Mouse (Mus musculus): Measurements from ENCODE around the gene Cyp1b1. TPM values are rescaled to one million over a fixed set of nuclear protein-coding genes. Genes with fewer than 3 reads are reported as not detected.

The Cyp1b1 gene
- polyA plus RNA-seq, 1 experiment from 2014 or later, result 6.1 TPM

DNA sequence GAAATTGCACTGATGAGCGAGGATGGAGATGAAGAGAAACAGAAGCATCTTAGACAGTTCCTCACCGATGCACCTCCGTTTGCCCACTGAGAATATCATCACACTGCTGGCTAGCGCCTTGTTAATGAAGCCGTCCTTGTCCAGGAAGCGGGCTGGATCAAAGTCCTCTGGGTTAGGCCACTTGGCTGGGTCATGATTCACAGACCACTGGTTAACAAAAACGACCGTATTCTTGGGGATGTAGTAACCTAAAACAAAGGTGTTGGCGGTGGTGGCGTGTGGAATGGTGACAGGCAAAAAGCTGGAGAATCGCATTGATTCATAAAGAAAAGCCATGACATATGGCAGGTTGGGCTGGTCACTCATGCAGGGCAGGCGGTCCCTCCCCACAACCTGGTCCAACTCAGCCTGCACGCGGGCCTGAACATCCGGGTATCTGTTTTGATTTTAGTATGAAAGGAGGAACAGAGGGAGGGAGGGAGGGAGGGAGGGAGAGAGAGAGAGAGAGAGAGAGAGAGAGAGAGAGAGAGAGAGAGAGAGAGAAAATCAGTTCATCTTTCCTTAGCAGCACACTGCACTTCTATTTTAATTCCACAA is 4.5 kb downstream of the Cyp1b1 start:
- Histone ChIP-seq H3K27me3 (ENCODE audit: insufficient read depth, poor library complexity, severe bottlenecking) (peaks cover 67% of the 10 kb centered on the region), H3K9me3 (no peaks in the 10 kb centered on the region), H3K4me3 (no peak overlapping the region), H3K36me3 (no peaks in the 10 kb centered on the region), H3K27ac (no peak overlapping the region), H3K4me1 (peaks cover 33% of the 10 kb centered on the region)
- DNase-seq (ENCODE audit: low spot score), result no peak
- WGBS, result 24% methylated on average over 15 of the region's 15 CpGs

DNA sequence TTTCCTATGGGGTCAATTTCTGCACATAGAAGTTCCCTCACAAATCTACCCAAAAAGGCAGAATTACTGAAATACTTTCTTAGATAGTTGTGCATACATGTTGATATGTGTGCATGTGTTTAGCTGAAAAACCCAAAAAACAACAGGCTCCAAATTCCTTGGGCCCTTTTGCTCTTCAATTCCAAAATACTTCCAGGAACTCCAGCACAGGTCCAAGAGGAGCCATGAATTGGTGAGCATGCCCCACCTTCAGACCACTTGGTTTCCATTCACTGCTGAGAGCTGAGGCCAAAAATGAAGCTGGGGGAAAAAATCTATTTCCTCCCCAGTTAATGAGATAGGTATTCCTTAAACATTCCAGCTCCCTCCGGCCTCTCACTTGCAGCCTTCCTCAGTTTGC is 5.1 kb downstream of the Cyp1b1 start:
- Histone ChIP-seq H3K36me3 (no peaks in the 10 kb centered on the region), H3K27ac (no peak overlapping the region), H3K4me1 (peaks cover 27% of the 10 kb centered on the region), H3K4me3 (no peak overlapping the region), H3K27me3 (ENCODE audit: insufficient read depth, poor library complexity, severe bottlenecking) (peaks cover 67% of the 10 kb centered on the region), H3K9me3 (no peaks in the 10 kb centered on the region)
- DNase-seq (ENCODE audit: low spot score), result no peak
- 36% methylated on average over 1 of the region's 1 CpGs for WGBS

DNA sequence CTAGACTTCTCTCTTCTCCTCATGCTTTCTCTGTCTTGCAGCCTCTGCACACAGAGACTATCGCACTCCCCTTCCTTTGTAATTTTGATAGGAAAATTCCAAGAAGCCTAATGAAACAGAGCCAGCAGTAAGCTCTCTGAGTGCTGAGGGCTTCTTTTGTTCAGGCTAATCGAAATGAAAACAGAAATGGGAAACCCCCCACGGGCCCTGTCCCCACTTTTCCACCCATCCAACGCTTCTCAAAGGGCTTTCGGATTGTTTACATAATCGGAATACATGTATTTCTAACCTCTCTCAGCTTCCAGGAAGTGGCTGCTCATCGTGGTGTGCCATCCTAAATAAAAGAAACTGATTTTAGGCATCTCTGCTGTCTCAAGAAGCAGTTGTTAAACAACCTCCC is 6.7 kb downstream of the Cyp1b1 start:
- DNase-seq (ENCODE audit: low spot score), result no peak
- Histone ChIP-seq H3K27me3 (ENCODE audit: insufficient read depth, poor library complexity, severe bottlenecking) (peaks cover 51% of the 10 kb centered on the region), H3K27ac (no peak overlapping the region), H3K4me1 (peaks cover 11% of the 10 kb centered on the region), H3K4me3 (no peak overlapping the region), H3K36me3 (no peaks in the 10 kb centered on the region), H3K9me3 (no peaks in the 10 kb centered on the region)
- 22% methylated on average over 7 of the region's 7 CpGs for WGBS

DNA sequence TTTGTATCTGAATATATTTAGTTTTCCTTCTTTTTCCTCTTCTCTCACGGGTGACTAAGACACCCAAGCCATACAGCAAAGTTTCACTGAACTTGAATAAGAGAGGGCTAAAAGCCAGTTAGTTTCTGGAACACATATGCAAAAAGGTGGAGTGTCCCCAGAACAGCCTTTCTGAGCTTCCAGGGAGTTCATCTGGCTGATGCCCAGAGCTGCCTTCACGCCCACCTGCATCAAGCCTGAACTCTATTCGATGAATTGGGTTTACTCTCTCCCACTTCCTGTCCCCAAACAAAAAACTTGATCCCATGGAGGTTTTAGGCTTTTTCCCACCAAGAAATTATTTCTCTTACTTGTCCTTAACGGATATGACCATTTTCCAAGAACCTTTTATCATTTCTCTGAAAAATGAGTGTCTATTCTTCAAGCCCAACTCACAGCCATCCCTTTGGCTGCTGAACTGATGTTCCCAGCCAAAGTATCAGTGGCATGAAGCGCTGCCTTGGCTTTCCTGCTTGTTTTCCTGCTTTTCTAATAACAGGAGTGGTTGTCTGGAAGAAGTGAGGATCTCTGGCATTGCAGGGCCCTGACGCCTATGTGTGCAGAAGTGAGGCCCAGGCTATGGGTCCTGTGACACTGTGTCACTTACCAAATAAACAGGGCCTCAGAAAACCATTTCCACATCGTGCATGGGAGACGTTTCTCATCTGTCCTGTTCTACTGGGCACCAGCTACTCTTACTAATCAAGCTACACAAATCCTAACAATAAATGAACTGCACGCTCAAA is 9.0 kb downstream of the Cyp1b1 start:
- H3K27me3 ChIP-seq (ENCODE audit: insufficient read depth, poor library complexity, severe bottlenecking), result peaks cover 28% of the 10 kb centered on the region
- no peak overlapping the region for H3K27ac ChIP-seq
- H3K9me3 ChIP-seq, result no peaks in the 10 kb centered on the region
- H3K4me1 ChIP-seq, result peaks cover 8% of the 10 kb centered on the region; the same call in 1 of the 2 replicates
- H3K36me3 ChIP-seq, result no peaks in the 10 kb centered on the region
- WGBS, result 74% methylated on average over 9 of the region's 9 CpGs
- DNase-seq (ENCODE audit: low spot score), result no peak
- no peak overlapping the region for H3K4me3 ChIP-seq

DNA sequence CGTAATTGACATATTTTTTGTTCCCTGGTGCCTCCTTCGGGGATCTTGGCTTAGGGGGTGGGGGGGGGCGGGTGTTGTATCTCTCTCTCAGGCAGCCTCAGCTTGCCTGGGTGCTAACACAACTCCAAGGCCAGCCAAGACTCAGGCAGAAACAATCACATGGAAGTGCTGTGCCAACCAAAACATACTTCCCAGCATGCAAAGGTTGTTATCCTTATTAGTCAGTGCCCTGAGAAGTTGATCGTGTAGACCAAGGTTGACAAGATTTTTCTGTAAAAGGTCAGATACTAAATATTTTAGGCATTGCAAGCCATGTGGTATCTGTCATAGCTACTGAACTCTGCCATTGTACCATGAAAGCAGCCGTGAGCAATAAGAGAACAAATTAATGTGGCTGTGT is 14.0 kb downstream of the Cyp1b1 start:
- DNase-seq (ENCODE audit: low spot score), result no peak
- H3K9me3 ChIP-seq, result no peaks in the 10 kb centered on the region
- no peak overlapping the region for H3K27ac ChIP-seq
- no peaks in the 10 kb centered on the region for H3K36me3 ChIP-seq
- H3K27me3 ChIP-seq (ENCODE audit: insufficient read depth, poor library complexity, severe bottlenecking), result peaks cover 7% of the 10 kb centered on the region; the same call in 1 of the 2 replicates
- no peak overlapping the region for H3K4me3 ChIP-seq
- WGBS, result 86% methylated on average over 5 of the region's 5 CpGs
- 0 out of 2 replicates have a peak, but pooled peaks cover 4% of the 10 kb centered on the region for H3K4me1 ChIP-seq

DNA sequence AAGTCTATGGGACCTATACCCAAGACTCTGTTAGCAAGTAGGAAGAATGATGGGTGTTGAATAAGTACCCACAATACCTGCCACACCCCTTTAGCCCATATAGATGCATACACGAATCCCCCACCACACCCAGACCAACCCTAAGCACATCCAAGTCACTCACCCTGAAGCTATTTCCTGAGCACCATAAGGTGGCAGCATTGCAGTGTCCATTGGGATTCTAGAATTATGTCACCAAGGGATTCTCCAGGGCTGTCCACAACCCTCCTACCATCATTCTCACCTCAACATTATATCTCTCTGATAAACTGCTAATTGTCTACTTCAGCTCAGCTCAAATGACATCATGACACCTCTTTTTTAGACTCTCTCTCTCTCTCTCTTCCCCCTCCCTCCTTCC is 15.7 kb downstream of the Cyp1b1 start:
- Histone ChIP-seq H3K4me1 (peaks cover 4% of the 10 kb centered on the region; the same call in 1 of the 2 replicates), H3K27me3 (ENCODE audit: insufficient read depth, poor library complexity, severe bottlenecking) (no peaks in the 10 kb centered on the region), H3K27ac (no peak overlapping the region), H3K36me3 (no peaks in the 10 kb centered on the region), H3K9me3 (no peaks in the 10 kb centered on the region), H3K4me3 (no peak overlapping the region)
- no peak for DNase-seq (ENCODE audit: low spot score)
- WGBS, result 21% methylated on average over 1 of the region's 1 CpGs

DNA sequence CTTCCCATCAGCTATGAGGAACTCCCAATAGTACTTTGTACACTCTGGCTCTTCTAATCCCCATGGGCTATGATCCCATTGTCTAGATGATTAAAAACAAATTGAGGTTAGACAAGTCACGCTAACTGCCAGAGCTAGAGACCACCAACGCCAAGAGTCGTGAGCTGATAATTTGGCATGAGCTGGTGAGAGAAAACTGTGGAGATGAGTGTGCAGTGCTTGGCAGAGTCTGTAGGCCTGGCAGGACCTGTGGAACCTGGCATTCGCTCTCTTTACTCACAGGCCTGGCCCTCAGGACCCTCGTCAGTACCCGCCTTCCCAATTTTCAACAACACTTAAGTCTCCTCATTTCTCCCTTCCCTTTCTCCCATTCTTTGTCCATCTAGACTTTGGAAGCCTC is 19.3 kb downstream of the Cyp1b1 start:
- DNase-seq (ENCODE audit: low spot score), result no peak
- H3K4me1 ChIP-seq, result peaks cover 6% of the 10 kb centered on the region; the same call in 1 of the 2 replicates
- no peak overlapping the region for H3K4me3 ChIP-seq
- H3K27ac ChIP-seq, result no peak overlapping the region
- H3K27me3 ChIP-seq (ENCODE audit: insufficient read depth, poor library complexity, severe bottlenecking), result no peaks in the 10 kb centered on the region
- H3K9me3 ChIP-seq, result no peaks in the 10 kb centered on the region
- 89% methylated on average over 6 of the region's 6 CpGs for WGBS
- H3K36me3 ChIP-seq, result no peaks in the 10 kb centered on the region

DNA sequence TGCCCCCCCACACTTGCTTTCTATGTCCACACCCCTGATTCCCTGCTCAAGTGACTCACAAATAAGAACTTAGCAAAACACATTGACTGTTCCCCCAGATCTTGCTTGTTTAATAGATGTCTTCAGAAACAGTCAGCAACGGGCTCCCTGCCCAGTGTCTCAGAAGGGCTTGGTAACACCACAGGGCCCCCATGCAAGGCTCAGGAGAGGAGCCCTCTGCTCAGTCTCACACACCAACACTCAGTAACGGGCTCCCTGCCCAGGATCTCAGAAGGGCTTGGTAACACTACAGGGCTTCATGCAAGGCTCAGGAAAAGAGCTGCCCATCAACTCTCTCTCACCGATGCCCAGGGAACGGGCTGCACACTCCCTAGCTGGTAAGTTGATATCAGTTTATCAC is 19.8 kb downstream of the Cyp1b1 start:
- Histone ChIP-seq H3K27ac (no peak overlapping the region), H3K4me1 (peaks cover 6% of the 10 kb centered on the region; the same call in 1 of the 2 replicates), H3K9me3 (no peaks in the 10 kb centered on the region), H3K36me3 (no peaks in the 10 kb centered on the region), H3K27me3 (ENCODE audit: insufficient read depth, poor library complexity, severe bottlenecking) (no peaks in the 10 kb centered on the region), H3K4me3 (no peak overlapping the region)
- 82% methylated on average over 4 of the region's 4 CpGs for WGBS
- no peak for DNase-seq (ENCODE audit: low spot score)

DNA sequence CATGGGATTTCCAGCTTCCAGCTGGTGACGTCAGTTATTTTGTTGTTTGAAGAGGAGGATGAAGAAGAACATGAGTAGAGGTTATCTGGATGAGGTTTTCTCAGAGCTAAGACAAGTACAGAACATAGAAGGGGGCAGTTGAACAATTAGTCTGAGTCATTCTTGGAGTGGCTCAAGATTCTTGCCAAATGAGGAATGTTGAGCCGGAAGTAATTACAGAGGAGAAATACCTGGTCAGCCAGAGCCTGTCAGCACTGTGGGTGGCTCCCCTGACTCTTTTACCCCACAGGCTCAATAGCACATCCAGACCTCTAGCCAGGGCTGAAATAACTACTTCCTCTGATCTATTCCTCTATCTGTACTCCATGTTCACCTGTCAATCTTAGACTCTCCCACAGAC is 44.0 kb downstream of the Cyp1b1 start:
- no peak for DNase-seq (ENCODE audit: low spot score)
- Histone ChIP-seq H3K27ac (no peak overlapping the region), H3K9me3 (no peaks in the 10 kb centered on the region), H3K4me3 (no peak overlapping the region), H3K27me3 (ENCODE audit: insufficient read depth, poor library complexity, severe bottlenecking) (no peaks in the 10 kb centered on the region), H3K36me3 (no peaks in the 10 kb centered on the region), H3K4me1 (no peaks in the 10 kb centered on the region)
- 48% methylated on average over 2 of the region's 2 CpGs for WGBS

DNA sequence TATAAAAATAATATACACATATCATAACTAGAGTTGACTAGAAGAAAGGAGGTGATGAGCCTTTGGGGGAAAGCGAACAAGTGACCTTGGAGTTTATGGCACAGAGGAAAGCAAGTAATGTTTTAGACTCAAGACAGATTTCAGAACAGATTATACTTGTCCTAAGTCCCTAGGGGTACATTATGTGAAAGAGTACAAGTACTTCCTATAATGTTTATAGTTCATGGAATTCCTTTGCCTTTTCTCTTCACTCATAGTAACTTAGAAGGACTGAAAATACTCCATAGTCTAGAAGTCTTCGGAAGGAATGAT is 50.8 kb downstream of the Cyp1b1 start:
- Histone ChIP-seq H3K9me3 (no peaks in the 10 kb centered on the region), H3K36me3 (no peaks in the 10 kb centered on the region), H3K4me3 (no peak overlapping the region), H3K4me1 (no peaks in the 10 kb centered on the region), H3K27me3 (ENCODE audit: insufficient read depth, poor library complexity, severe bottlenecking) (no peaks in the 10 kb centered on the region), H3K27ac (no peak overlapping the region)
- no peak for DNase-seq (ENCODE audit: low spot score)
- WGBS, result 88% methylated on average over 2 of the region's 2 CpGs

DNA sequence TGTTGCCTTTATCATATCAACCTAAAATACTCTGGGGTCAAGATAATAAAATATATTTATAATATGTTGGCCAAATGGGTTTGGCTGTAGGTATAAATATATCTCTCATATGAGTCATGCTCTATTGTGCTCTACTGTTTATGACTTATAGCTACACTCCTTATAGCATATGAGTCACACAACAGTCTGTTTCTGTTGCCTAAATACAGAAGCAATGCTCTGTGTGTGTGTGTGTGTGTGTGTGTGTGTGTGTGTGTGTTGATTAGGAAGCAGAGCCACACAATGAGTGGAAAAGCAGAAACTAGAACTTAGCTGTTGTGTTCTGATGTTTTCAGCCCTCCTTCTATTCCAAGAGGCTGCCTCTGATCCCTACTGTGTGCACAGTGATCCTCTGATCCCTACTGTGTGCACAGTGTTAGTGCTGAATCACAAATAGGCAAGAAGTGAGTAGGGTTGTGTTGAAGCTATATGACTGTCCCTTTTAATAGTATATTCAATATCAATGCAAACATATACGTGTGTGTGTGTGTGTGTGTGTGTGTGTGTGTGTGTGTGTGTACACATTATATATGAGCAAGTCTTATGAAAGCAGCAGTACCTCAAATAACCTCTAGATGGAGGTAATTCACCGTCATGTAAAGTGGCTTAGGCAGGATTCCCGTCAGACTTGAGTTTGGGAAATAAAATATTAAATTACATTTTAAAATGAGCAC is 51.3 kb downstream of the Cyp1b1 start:
- no peak overlapping the region for H3K4me3 ChIP-seq
- H3K36me3 ChIP-seq, result no peaks in the 10 kb centered on the region
- no peaks in the 10 kb centered on the region for H3K4me1 ChIP-seq
- H3K27me3 ChIP-seq (ENCODE audit: insufficient read depth, poor library complexity, severe bottlenecking), result no peaks in the 10 kb centered on the region
- no peak for DNase-seq (ENCODE audit: low spot score)
- H3K27ac ChIP-seq, result no peak overlapping the region
- H3K9me3 ChIP-seq, result no peaks in the 10 kb centered on the region
- 28% methylated on average over 3 of the region's 3 CpGs for WGBS

DNA sequence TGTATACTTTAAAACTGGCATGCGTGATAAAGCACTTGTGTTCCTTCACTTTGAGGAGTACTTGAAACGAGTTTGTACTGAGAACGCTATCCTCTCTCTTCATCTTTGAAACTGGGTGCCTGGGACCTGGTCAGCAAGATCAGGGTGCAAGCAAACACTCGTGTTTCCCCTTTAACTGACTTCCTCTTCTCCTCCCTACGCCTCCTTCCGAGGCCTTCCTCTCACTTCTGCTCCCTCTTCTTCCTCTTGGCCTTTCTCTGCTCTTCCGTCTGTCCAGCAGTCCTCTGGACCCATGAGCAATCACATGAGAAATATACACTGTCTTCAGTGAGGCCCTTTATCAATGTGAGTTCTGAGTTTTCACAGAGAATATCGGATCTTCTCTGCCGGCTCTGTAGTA is 53.0 kb downstream of the Cyp1b1 start:
- H3K4me3 ChIP-seq, result no peak overlapping the region
- H3K27me3 ChIP-seq (ENCODE audit: insufficient read depth, poor library complexity, severe bottlenecking), result no peaks in the 10 kb centered on the region
- 0 out of 2 replicates have a peak, but pooled peaks cover 8% of the 10 kb centered on the region for H3K4me1 ChIP-seq
- no peaks in the 10 kb centered on the region for H3K9me3 ChIP-seq
- H3K27ac ChIP-seq, result no peak overlapping the region
- H3K36me3 ChIP-seq, result no peaks in the 10 kb centered on the region
- DNase-seq (ENCODE audit: low spot score), result no peak
- WGBS, result 70% methylated on average over 9 of the region's 9 CpGs

DNA sequence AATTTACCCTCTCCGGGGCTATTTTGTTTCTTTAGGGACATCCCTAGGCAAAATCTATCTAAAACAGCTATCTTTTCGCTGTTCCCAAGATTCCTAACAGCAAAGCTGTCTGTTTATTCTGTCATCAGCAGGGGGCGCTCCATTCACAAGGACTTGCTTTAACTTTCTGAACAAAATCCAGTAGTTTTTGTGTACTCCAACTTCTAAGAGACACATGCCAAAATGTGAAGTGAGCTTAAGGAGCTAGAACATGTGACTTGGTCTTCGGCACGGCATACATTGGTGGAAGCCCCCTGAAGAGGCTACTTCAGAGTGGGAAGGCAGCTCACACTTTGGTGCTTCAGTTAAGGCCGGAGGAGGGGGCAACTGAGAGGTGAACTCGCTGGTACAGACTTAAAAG is 53.5 kb downstream of the Cyp1b1 start:
- DNase-seq (ENCODE audit: low spot score), result no peak
- 45% methylated on average over 7 of the region's 7 CpGs for WGBS
- H3K4me1 ChIP-seq, result 0 out of 2 replicates have a peak, but pooled peaks cover 8% of the 10 kb centered on the region
- no peak overlapping the region for H3K4me3 ChIP-seq
- no peaks in the 10 kb centered on the region for H3K36me3 ChIP-seq
- no peaks in the 10 kb centered on the region for H3K9me3 ChIP-seq
- no peaks in the 10 kb centered on the region for H3K27me3 ChIP-seq (ENCODE audit: insufficient read depth, poor library complexity, severe bottlenecking)
- H3K27ac ChIP-seq, result no peak overlapping the region

Measured in heart, embryonic 10.5 days (tissue).